Mouse (Mus musculus) liver, adult 2 months (tissue): ENCODE data around the gene Abca7.

Experiments used
- CTCF ChIP-seq: fragments of 200-500 bp; IDR thresholded peaks from 2 replicates; pipeline ENCODE4 v1.5.1; 2011; ENCODE audit warnings: low read depth, low read length, control low read depth
- POLR2A ChIP-seq: fragments of 200-500 bp; IDR thresholded peaks from 2 replicates; pipeline ENCODE4 v1.6.1; 2011; ENCODE audit warnings: low read length, control low read depth; ENCODE audit not compliant: insufficient read depth; ENCODE audit errors: extremely low read depth

- no peak for TF ChIP-seq CTCF
- no peak for TF ChIP-seq POLR2A
Observed at GRCm38 (mm10) chr10:80056506-80056905, 60.2 kb downstream of the Abca7 start.
